Mouse (Mus musculus): ENCODE data around the gene Cib2.

DNA sequence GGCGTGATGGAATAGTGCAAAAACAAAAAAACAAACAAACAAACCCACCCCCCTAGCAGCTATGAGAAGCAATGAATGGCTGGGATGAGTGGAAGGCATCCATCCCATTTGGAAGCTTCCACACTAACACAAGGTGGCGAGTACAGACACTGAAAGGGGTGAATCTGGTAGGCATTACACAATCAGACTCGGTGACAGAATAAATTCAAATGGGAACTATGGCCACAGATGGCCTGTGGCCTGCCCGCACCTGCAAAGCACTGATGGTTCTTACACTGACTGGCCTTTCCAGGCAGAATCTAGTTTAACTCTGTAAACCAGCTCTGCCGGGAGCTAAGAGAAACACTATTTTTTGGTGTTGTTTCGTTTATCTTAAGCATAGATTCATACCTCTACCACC, 60.7 kb downstream of the Cib2 start:
- TF ChIP-seq FLI1 (IDR thresholded peaks at IDR 0.05; ENCODE audit: low read length): no peak
- TF ChIP-seq GATA1 (IDR thresholded peaks at IDR 0.05; ENCODE audit: borderline replicate concordance, low read length): no peak

Measured in megakaryocyte, embryonic 14.5 days (primary cell).